Mouse (Mus musculus): ENCODE measurements at regions not wholly inside any gene's neighbourhood (a gene's known extent, or its start where the extent isn't known, plus 50 kb on each side); places are given as distances from the start of the nearest gene placed in this dataset.

DNA sequence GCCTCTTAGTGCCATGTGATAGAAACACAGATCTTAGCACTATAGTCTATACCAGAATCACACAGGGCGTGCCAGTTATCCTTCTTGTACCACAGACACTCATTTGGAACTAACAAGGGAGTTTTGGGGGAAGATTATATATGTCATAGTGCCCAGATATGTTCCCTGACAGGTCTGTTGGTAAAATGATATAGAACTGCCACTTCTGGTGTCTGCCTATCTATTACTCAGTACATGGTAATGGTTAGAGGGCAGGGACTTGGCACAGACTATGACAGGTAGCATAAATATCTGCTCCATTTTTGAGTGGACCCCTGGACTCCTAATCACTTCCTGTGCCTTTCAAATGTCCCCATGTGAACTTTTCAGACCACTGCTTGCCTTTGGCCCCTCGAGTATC is 63.8 kb upstream of the Tnp1 start:
- no peak for DNase-seq (ENCODE audit: low spot score)
- 80% methylated on average over 2 of the region's 2 CpGs for WGBS
- no peaks in the 10 kb centered on the region for H3K36me3 ChIP-seq (ENCODE audit: control insufficient read depth, insufficient read depth, low read length)
- H3K4me1 ChIP-seq (replicated peaks; ENCODE audit: control insufficient read depth, insufficient read depth, low read length), result 0 out of 2 replicates have a peak, but pooled peaks cover 2% of the 10 kb centered on the region
- no peaks in the 10 kb centered on the region for H3K27me3 ChIP-seq (replicated peaks; ENCODE audit: control insufficient read depth, insufficient read depth, low read length)
- no peak overlapping the region for H3K9ac ChIP-seq (ENCODE audit: low read length)
- no peak overlapping the region for H3K27ac ChIP-seq (ENCODE audit: low read depth)
- H3K4me2 ChIP-seq (ENCODE audit: low read length), result no peak overlapping the region
- no peaks in the 10 kb centered on the region for H3K9me3 ChIP-seq (ENCODE audit: control insufficient read depth, low read length)
- H3K4me3 ChIP-seq (ENCODE audit: low read depth, low read length), result no peak overlapping the region
- ATAC-seq (replicated peaks; ENCODE audit: low FRiP score, low TSS enrichment, low read depth), result no peak

DNA sequence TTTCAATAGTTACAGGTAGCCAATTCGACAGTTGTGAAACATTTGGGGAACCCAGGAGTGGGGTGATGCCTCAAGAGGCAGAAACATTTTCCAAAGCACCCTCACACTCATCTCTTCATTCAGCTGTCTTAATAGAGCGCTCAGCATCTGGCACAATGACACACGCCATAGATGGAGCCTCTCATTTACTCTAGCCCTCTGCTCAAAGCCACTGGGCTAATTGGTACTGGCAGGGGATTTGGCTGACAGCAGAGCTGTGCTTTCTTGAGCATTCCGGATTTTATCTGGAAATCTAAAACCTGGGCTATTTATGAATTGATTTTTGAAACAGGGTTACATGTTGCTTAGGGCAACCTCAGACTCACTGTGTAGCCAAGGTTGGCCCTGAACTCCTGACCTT is 61.4 kb upstream of the Tnp1 start:
- no peaks in the 10 kb centered on the region for H3K9me3 ChIP-seq (ENCODE audit: control insufficient read depth, low read length)
- ATAC-seq (replicated peaks; ENCODE audit: low FRiP score, low TSS enrichment, low read depth) (no peak), DNase-seq (ENCODE audit: low spot score) (no peak)
- WGBS, result 90% methylated on average over 4 of the region's 4 CpGs
- H3K4me1 ChIP-seq (replicated peaks; ENCODE audit: control insufficient read depth, insufficient read depth, low read length), result 0 out of 2 replicates have a peak, but pooled peaks cover 2% of the 10 kb centered on the region
- H3K36me3 ChIP-seq (ENCODE audit: control insufficient read depth, insufficient read depth, low read length), result no peaks in the 10 kb centered on the region
- H3K4me3 ChIP-seq (ENCODE audit: low read depth, low read length), result no peak overlapping the region
- H3K27me3 ChIP-seq (replicated peaks; ENCODE audit: control insufficient read depth, insufficient read depth, low read length), result no peaks in the 10 kb centered on the region
- no peak overlapping the region for H3K4me2 ChIP-seq (ENCODE audit: low read length)
- no peak overlapping the region for H3K27ac ChIP-seq (ENCODE audit: low read depth)
- no peak overlapping the region for H3K9ac ChIP-seq (ENCODE audit: low read length)

DNA sequence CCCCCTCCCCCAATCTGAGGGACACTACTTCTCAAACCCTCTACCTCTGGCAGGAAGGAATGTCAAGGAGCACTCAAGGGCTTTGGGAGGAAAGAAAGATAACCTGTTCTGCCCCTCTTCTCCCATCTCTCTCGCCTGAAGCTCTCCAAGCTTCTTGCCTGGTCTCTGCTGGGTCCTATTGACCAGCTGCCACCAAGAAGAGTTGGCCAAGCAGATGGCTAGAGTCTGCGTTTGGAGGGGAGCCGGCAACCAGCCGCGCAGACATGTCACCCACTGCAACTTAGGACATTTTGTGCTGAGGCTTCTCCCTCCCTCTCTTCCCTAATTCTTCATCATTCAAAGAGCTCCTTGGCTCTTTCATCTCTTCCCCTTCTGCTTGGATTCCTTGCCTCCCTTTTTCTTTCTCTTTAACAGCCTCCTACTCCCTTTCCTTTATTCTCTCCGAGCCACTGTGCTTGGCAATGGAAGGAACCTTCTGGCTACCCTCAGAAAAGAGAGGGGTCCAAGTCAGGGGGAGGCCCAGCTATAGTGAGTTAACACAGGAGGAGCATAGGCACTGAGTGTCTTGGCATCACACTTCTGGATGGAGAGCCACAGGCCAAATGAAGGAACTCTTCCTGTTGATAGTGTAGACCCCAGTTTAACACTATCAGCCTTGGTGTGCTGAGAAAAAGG is 60.1 kb upstream of the Tnp1 start:
- Histone ChIP-seq H3K4me3 (ENCODE audit: low read depth, low read length) (no peak overlapping the region), H3K36me3 (ENCODE audit: control insufficient read depth, insufficient read depth, low read length) (no peaks in the 10 kb centered on the region), H3K27ac (ENCODE audit: low read depth) (no peak overlapping the region), H3K4me2 (ENCODE audit: low read length) (no peak overlapping the region), H3K4me1 (replicated peaks; ENCODE audit: control insufficient read depth, insufficient read depth, low read length) (0 out of 2 replicates have a peak, but pooled peaks cover 3% of the 10 kb centered on the region), H3K27me3 (replicated peaks; ENCODE audit: control insufficient read depth, insufficient read depth, low read length) (no peaks in the 10 kb centered on the region), H3K9ac (ENCODE audit: low read length) (no peak overlapping the region), H3K9me3 (ENCODE audit: control insufficient read depth, low read length) (no peaks in the 10 kb centered on the region)
- WGBS, result 83% methylated on average over 6 of the region's 6 CpGs
- ATAC-seq (replicated peaks; ENCODE audit: low FRiP score, low TSS enrichment, low read depth), result no peak
- no peak for DNase-seq (ENCODE audit: low spot score)

DNA sequence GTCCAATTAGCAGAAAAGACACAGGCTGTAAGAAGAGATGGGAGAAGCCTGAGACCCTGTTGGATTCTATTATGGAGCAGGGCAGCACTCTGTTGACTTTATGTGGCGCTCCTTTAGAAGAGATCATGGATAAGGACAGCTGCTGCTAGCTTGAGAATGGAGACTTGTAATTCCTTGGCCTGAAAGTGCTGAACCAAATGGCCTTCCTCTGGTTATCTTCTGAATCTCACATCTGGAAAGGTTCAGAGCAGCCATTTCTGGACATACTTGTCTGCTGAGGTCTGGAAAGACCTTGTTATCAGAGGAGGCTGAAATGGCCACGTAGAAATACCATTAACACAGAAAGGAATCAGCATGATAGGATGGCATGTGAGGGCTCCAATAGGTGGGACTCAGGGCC is 59.5 kb upstream of the Tnp1 start:
- ATAC-seq (replicated peaks; ENCODE audit: low FRiP score, low TSS enrichment, low read depth) (no peak), DNase-seq (ENCODE audit: low spot score) (no peak)
- WGBS, result 68% methylated on average over 2 of the region's 2 CpGs

GRCm38 (mm10) chr1:73074525-73074924 is 58.8 kb upstream of the Tnp1 start:
- no peaks in the 10 kb centered on the region for H3K27me3 ChIP-seq (replicated peaks; ENCODE audit: control insufficient read depth, insufficient read depth, low read length)
- 86% methylated on average over 3 of the region's 3 CpGs for WGBS
- H3K27ac ChIP-seq (ENCODE audit: low read depth), result no peak overlapping the region

More for the DNA sequence above, 59.5 kb upstream of the Tnp1 start:
- Histone ChIP-seq H3K9ac (ENCODE audit: low read length) (no peak overlapping the region), H3K27ac (ENCODE audit: low read depth) (no peak overlapping the region), H3K9me3 (ENCODE audit: control insufficient read depth, low read length) (no peaks in the 10 kb centered on the region), H3K4me2 (ENCODE audit: low read length) (no peak overlapping the region), H3K4me1 (replicated peaks; ENCODE audit: control insufficient read depth, insufficient read depth, low read length) (0 out of 2 replicates have a peak, but pooled peaks cover 3% of the 10 kb centered on the region), H3K36me3 (ENCODE audit: control insufficient read depth, insufficient read depth, low read length) (no peaks in the 10 kb centered on the region), H3K4me3 (ENCODE audit: low read depth, low read length) (no peak overlapping the region), H3K27me3 (replicated peaks; ENCODE audit: control insufficient read depth, insufficient read depth, low read length) (no peaks in the 10 kb centered on the region)

GRCm38 (mm10) chr1:73072237-73072904 is 56.7 kb upstream of the Tnp1 start:
- DNase-seq (ENCODE audit: low spot score), result peak; percentile 48
- ATAC-seq (replicated peaks; ENCODE audit: low FRiP score, low TSS enrichment, low read depth), result no peak

More at GRCm38 (mm10) chr1:73074525-73074924, 58.8 kb upstream of the Tnp1 start:
- H3K4me2 ChIP-seq (ENCODE audit: low read length), result no peak overlapping the region
- DNase-seq (ENCODE audit: low spot score) (no peak), ATAC-seq (replicated peaks; ENCODE audit: low FRiP score, low TSS enrichment, low read depth) (no peak)
- H3K36me3 ChIP-seq (ENCODE audit: control insufficient read depth, insufficient read depth, low read length), result no peaks in the 10 kb centered on the region
- H3K9me3 ChIP-seq (ENCODE audit: control insufficient read depth, low read length), result no peaks in the 10 kb centered on the region
- H3K4me3 ChIP-seq (ENCODE audit: low read depth, low read length), result no peak overlapping the region
- H3K9ac ChIP-seq (ENCODE audit: low read length), result no peak overlapping the region
- H3K4me1 ChIP-seq (replicated peaks; ENCODE audit: control insufficient read depth, insufficient read depth, low read length), result 0 out of 2 replicates have a peak, but pooled peaks cover 3% of the 10 kb centered on the region

GRCm38 (mm10) chr1:73070126-73070525 is 54.4 kb upstream of the Tnp1 start:
- WGBS, result 54% methylated on average over 2 of the region's 2 CpGs
- Histone ChIP-seq H3K9ac (ENCODE audit: low read length) (no peak overlapping the region), H3K27me3 (replicated peaks; ENCODE audit: control insufficient read depth, insufficient read depth, low read length) (no peaks in the 10 kb centered on the region), H3K4me3 (ENCODE audit: low read depth, low read length) (no peak overlapping the region), H3K9me3 (ENCODE audit: control insufficient read depth, low read length) (no peaks in the 10 kb centered on the region), H3K27ac (ENCODE audit: low read depth) (no peak overlapping the region), H3K4me1 (replicated peaks; ENCODE audit: control insufficient read depth, insufficient read depth, low read length) (0 out of 2 replicates have a peak, but pooled peaks cover 3% of the 10 kb centered on the region), H3K36me3 (ENCODE audit: control insufficient read depth, insufficient read depth, low read length) (no peaks in the 10 kb centered on the region), H3K4me2 (ENCODE audit: low read length) (no peak overlapping the region)
- DNase-seq (ENCODE audit: low spot score), result no peak
- no peak for ATAC-seq (replicated peaks; ENCODE audit: low FRiP score, low TSS enrichment, low read depth)

More at GRCm38 (mm10) chr1:73072237-73072904, 56.7 kb upstream of the Tnp1 start:
- no peaks in the 10 kb centered on the region for H3K27me3 ChIP-seq (replicated peaks; ENCODE audit: control insufficient read depth, insufficient read depth, low read length)
- WGBS, result 51% methylated on average over 5 of the region's 5 CpGs
- no peak overlapping the region for H3K4me2 ChIP-seq (ENCODE audit: low read length)
- H3K36me3 ChIP-seq (ENCODE audit: control insufficient read depth, insufficient read depth, low read length), result no peaks in the 10 kb centered on the region
- 0 out of 2 replicates have a peak, but pooled peaks cover 3% of the 10 kb centered on the region for H3K4me1 ChIP-seq (replicated peaks; ENCODE audit: control insufficient read depth, insufficient read depth, low read length)
- H3K4me3 ChIP-seq (ENCODE audit: low read depth, low read length), result no peak overlapping the region
- no peaks in the 10 kb centered on the region for H3K9me3 ChIP-seq (ENCODE audit: control insufficient read depth, low read length)
- H3K27ac ChIP-seq (ENCODE audit: low read depth), result no peak overlapping the region
- no peak overlapping the region for H3K9ac ChIP-seq (ENCODE audit: low read length)

All from intestine, embryonic 14.5 days (tissue).